Mouse (Mus musculus): ENCODE results near the gene Panx3. TPM values are rescaled to one million over a fixed set of nuclear protein-coding genes. Genes with fewer than 3 reads are reported as not detected.
A peak's percentile ranks its signal among the peaks of the same experiment; 100 is the strongest.

The Panx3 gene
- 0.08 and 0.56 TPM in 2 replicates for polyA plus RNA-seq (2014; fragmentation: Nextera tagmentation; extraction: Ambion mirVana)

GRCm38 (mm10) chr9:37669115-37669514 is at the start of gene Panx3:
Panx3 (minus strand) TSS chr9:37669235.
- Histone ChIP-seq H3K4me1 (ENCODE audit: control insufficient read depth, insufficient read depth, low read length) (no peaks in the 10 kb centered on the region), H3K4me2 (ENCODE audit: low read depth, low read length) (no peak within 1 kb of the TSS), H3K36me3 (replicated peaks; ENCODE audit: control insufficient read depth, insufficient read depth, low read depth, low read length) (no peaks in the 10 kb centered on the region), H3K9me3 (replicated peaks; ENCODE audit: control insufficient read depth, low read length) (no peaks in the 10 kb centered on the region), H3K4me3 (ENCODE audit: low read depth, low read length) (no peak within 1 kb of the TSS), H3K9ac (replicated peaks; ENCODE audit: low read length) (no peak within 1 kb of the TSS), H3K27me3 (ENCODE audit: control insufficient read depth, insufficient read depth, low read length) (no peaks in the 10 kb centered on the region), H3K27ac (replicated peaks; ENCODE audit: low read depth, low read length) (no peak within 1 kb of the TSS)
- ATAC-seq (replicated peaks; ENCODE audit: insufficient number of reproducible peaks, low FRiP score, low TSS enrichment, low read depth), result no peak
- DNase-seq (ENCODE audit: low spot score), result no peak
- 68% methylated on average over 6 of the region's 6 CpGs for WGBS

- no peak for DNase-seq (ENCODE audit: low spot score)
- Histone ChIP-seq H3K9ac (replicated peaks; ENCODE audit: low read length) (no peak within 1 kb of the TSS), H3K4me2 (ENCODE audit: low read depth, low read length) (no peak within 1 kb of the TSS), H3K36me3 (replicated peaks; ENCODE audit: control insufficient read depth, insufficient read depth, low read depth, low read length) (no peaks in the 10 kb centered on the region), H3K4me3 (ENCODE audit: low read depth, low read length) (no peak within 1 kb of the TSS), H3K27ac (replicated peaks; ENCODE audit: low read depth, low read length) (no peak within 1 kb of the TSS), H3K9me3 (replicated peaks; ENCODE audit: control insufficient read depth, low read length) (no peaks in the 10 kb centered on the region), H3K4me1 (ENCODE audit: control insufficient read depth, insufficient read depth, low read length) (no peaks in the 10 kb centered on the region), H3K27me3 (ENCODE audit: control insufficient read depth, insufficient read depth, low read length) (no peaks in the 10 kb centered on the region)
- no peak for ATAC-seq (replicated peaks; ENCODE audit: insufficient number of reproducible peaks, low FRiP score, low TSS enrichment, low read depth)
- 88% methylated on average over 1 of the region's 1 CpGs for WGBS
These were observed 47.1 kb upstream of the Panx3 start, which contains the start of gene Olfr160 for GRCm38 (mm10) chr9:37716150-37716549. Olfr160 (minus strand) TSS chr9:37716250.

GRCm38 (mm10) chr9:37689970-37690686 is 21.1 kb upstream of the Panx3 start:
- DNase-seq (ENCODE audit: low spot score) (peak; percentile 70), ATAC-seq (replicated peaks; ENCODE audit: insufficient number of reproducible peaks, low FRiP score, low TSS enrichment, low read depth) (no peak)
- Histone ChIP-seq H3K36me3 (replicated peaks; ENCODE audit: control insufficient read depth, insufficient read depth, low read depth, low read length) (no peaks in the 10 kb centered on the region), H3K27ac (replicated peaks; ENCODE audit: low read depth, low read length) (no peak overlapping the region), H3K9ac (replicated peaks; ENCODE audit: low read length) (no peak overlapping the region), H3K4me1 (ENCODE audit: control insufficient read depth, insufficient read depth, low read length) (no peaks in the 10 kb centered on the region), H3K27me3 (ENCODE audit: control insufficient read depth, insufficient read depth, low read length) (no peaks in the 10 kb centered on the region), H3K4me2 (ENCODE audit: low read depth, low read length) (no peak overlapping the region), H3K4me3 (ENCODE audit: low read depth, low read length) (no peak overlapping the region), H3K9me3 (replicated peaks; ENCODE audit: control insufficient read depth, low read length) (no peaks in the 10 kb centered on the region)
- 61% methylated on average over 5 of the region's 5 CpGs for WGBS

- Histone ChIP-seq H3K36me3 (replicated peaks; ENCODE audit: control insufficient read depth, insufficient read depth, low read depth, low read length) (no peaks in the 10 kb centered on the region), H3K4me2 (ENCODE audit: low read depth, low read length) (no peak overlapping the region), H3K4me1 (ENCODE audit: control insufficient read depth, insufficient read depth, low read length) (no peaks in the 10 kb centered on the region), H3K27ac (replicated peaks; ENCODE audit: low read depth, low read length) (no peak overlapping the region), H3K4me3 (ENCODE audit: low read depth, low read length) (no peak overlapping the region), H3K9me3 (replicated peaks; ENCODE audit: control insufficient read depth, low read length) (no peaks in the 10 kb centered on the region), H3K27me3 (ENCODE audit: control insufficient read depth, insufficient read depth, low read length) (no peaks in the 10 kb centered on the region), H3K9ac (replicated peaks; ENCODE audit: low read length) (no peak overlapping the region)
- 39% methylated on average over 3 of the region's 3 CpGs for WGBS
- no peak for DNase-seq (ENCODE audit: low spot score)
- no peak for ATAC-seq (replicated peaks; ENCODE audit: insufficient number of reproducible peaks, low FRiP score, low TSS enrichment, low read depth)
These were observed 18.9 kb upstream of the Panx3 start for GRCm38 (mm10) chr9:37687941-37688303.

GRCm38 (mm10) chr9:37687288-37687940 is 18.4 kb upstream of the Panx3 start:
- no peak for DNase-seq (ENCODE audit: low spot score)
- Histone ChIP-seq H3K4me2 (ENCODE audit: low read depth, low read length) (no peak overlapping the region), H3K4me1 (ENCODE audit: control insufficient read depth, insufficient read depth, low read length) (no peaks in the 10 kb centered on the region), H3K36me3 (replicated peaks; ENCODE audit: control insufficient read depth, insufficient read depth, low read depth, low read length) (no peaks in the 10 kb centered on the region), H3K27me3 (ENCODE audit: control insufficient read depth, insufficient read depth, low read length) (no peaks in the 10 kb centered on the region), H3K9ac (replicated peaks; ENCODE audit: low read length) (no peak overlapping the region), H3K9me3 (replicated peaks; ENCODE audit: control insufficient read depth, low read length) (no peaks in the 10 kb centered on the region), H3K4me3 (ENCODE audit: low read depth, low read length) (no peak overlapping the region), H3K27ac (replicated peaks; ENCODE audit: low read depth, low read length) (no peak overlapping the region)
- no peak for ATAC-seq (replicated peaks; ENCODE audit: insufficient number of reproducible peaks, low FRiP score, low TSS enrichment, low read depth)
- WGBS, result 74% methylated on average over 3 of the region's 3 CpGs

GRCm38 (mm10) chr9:37681123-37681522 is 12.1 kb upstream of the Panx3 start:
- no peaks in the 10 kb centered on the region for H3K36me3 ChIP-seq (replicated peaks; ENCODE audit: control insufficient read depth, insufficient read depth, low read depth, low read length)
- H3K27ac ChIP-seq (replicated peaks; ENCODE audit: low read depth, low read length), result no peak overlapping the region
- 96% methylated on average over 1 of the region's 1 CpGs for WGBS
- H3K4me2 ChIP-seq (ENCODE audit: low read depth, low read length), result no peak overlapping the region
- DNase-seq (ENCODE audit: low spot score), result no peak
- no peaks in the 10 kb centered on the region for H3K9me3 ChIP-seq (replicated peaks; ENCODE audit: control insufficient read depth, low read length)
- no peak overlapping the region for H3K4me3 ChIP-seq (ENCODE audit: low read depth, low read length)
- no peaks in the 10 kb centered on the region for H3K27me3 ChIP-seq (ENCODE audit: control insufficient read depth, insufficient read depth, low read length)
- H3K9ac ChIP-seq (replicated peaks; ENCODE audit: low read length), result no peak overlapping the region
- no peaks in the 10 kb centered on the region for H3K4me1 ChIP-seq (ENCODE audit: control insufficient read depth, insufficient read depth, low read length)
- ATAC-seq (replicated peaks; ENCODE audit: insufficient number of reproducible peaks, low FRiP score, low TSS enrichment, low read depth), result no peak

GRCm38 (mm10) chr9:37675287-37675686 is 6.3 kb upstream of the Panx3 start:
- Histone ChIP-seq H3K27me3 (ENCODE audit: control insufficient read depth, insufficient read depth, low read length) (no peaks in the 10 kb centered on the region), H3K9me3 (replicated peaks; ENCODE audit: control insufficient read depth, low read length) (no peaks in the 10 kb centered on the region), H3K4me3 (ENCODE audit: low read depth, low read length) (no peak overlapping the region), H3K9ac (replicated peaks; ENCODE audit: low read length) (no peak overlapping the region), H3K4me1 (ENCODE audit: control insufficient read depth, insufficient read depth, low read length) (no peaks in the 10 kb centered on the region), H3K4me2 (ENCODE audit: low read depth, low read length) (no peak overlapping the region), H3K36me3 (replicated peaks; ENCODE audit: control insufficient read depth, insufficient read depth, low read depth, low read length) (no peaks in the 10 kb centered on the region), H3K27ac (replicated peaks; ENCODE audit: low read depth, low read length) (no peak overlapping the region)
- WGBS, result 83% methylated on average over 4 of the region's 4 CpGs
- DNase-seq (ENCODE audit: low spot score), result no peak
- no peak for ATAC-seq (replicated peaks; ENCODE audit: insufficient number of reproducible peaks, low FRiP score, low TSS enrichment, low read depth)

GRCm38 (mm10) chr9:37670261-37670660 is 1.2 kb upstream of the Panx3 start:
- 92% methylated on average over 3 of the region's 3 CpGs for WGBS
- Histone ChIP-seq H3K9ac (replicated peaks; ENCODE audit: low read length) (no peak overlapping the region), H3K27me3 (ENCODE audit: control insufficient read depth, insufficient read depth, low read length) (no peaks in the 10 kb centered on the region), H3K36me3 (replicated peaks; ENCODE audit: control insufficient read depth, insufficient read depth, low read depth, low read length) (no peaks in the 10 kb centered on the region), H3K27ac (replicated peaks; ENCODE audit: low read depth, low read length) (no peak overlapping the region), H3K4me3 (ENCODE audit: low read depth, low read length) (no peak overlapping the region), H3K4me2 (ENCODE audit: low read depth, low read length) (no peak overlapping the region), H3K4me1 (ENCODE audit: control insufficient read depth, insufficient read depth, low read length) (no peaks in the 10 kb centered on the region), H3K9me3 (replicated peaks; ENCODE audit: control insufficient read depth, low read length) (no peaks in the 10 kb centered on the region)
- no peak for ATAC-seq (replicated peaks; ENCODE audit: insufficient number of reproducible peaks, low FRiP score, low TSS enrichment, low read depth)
- DNase-seq (ENCODE audit: low spot score), result no peak

Data from embryonic facial prominence, embryonic 11.5 days (tissue).